Mouse (Mus musculus) megakaryocyte progenitor cell, adult 5-6 weeks (primary cell): ENCODE data around the gene Inf2. TPM values are rescaled to one million over a fixed set of nuclear protein-coding genes. Genes with fewer than 3 reads are reported as not detected.

Source experiments
- ATAC-seq: replicated peaks from 2 replicates; pipeline ENCODE4 v1.8.0; 2016; ENCODE audit warnings: mild to moderate bottlenecking, moderate TSS enrichment, inconsistent platforms; ENCODE audit not compliant: poor library complexity
- total RNA-seq, 2 experiments: library from RNA; stranded (forward) in 1 of 2; stranded (reverse) in 1 of 2; fragments of 157-497, 149-512 nt in 1 of 2; fragments of 200-1000 nt in 1 of 2; gene quantifications; 2 replicates each; pipeline versions ENCODE4 v1.2.3 to v1.2.4; 2015 to 2017

Gene Inf2
- total RNA-seq, 2 experiments from 2014 or later, result 7.1 to 11.0 TPM

- ATAC-seq, result peak; percentile 27
These were observed 5.6 kb downstream of the Inf2 start for GRCm38 (mm10) chr12:112593951-112594915.

- ATAC-seq, result no peak
These were observed 6.4 kb downstream of the Inf2 start for GRCm38 (mm10) chr12:112594989-112595388.

GRCm38 (mm10) chr12:112595626-112596025 is 7.0 kb downstream of the Inf2 start:
- no peak for ATAC-seq

GRCm38 (mm10) chr12:112596454-112596853 is 7.9 kb downstream of the Inf2 start:
- no peak for ATAC-seq

GRCm38 (mm10) chr12:112596891-112597500 is 8.4 kb downstream of the Inf2 start:
- no peak for ATAC-seq

- ATAC-seq, result no peak
These were observed 9.0 kb downstream of the Inf2 start for GRCm38 (mm10) chr12:112597618-112598017.

- peak; percentile 79 for ATAC-seq
These were observed 10.6 kb downstream of the Inf2 start for GRCm38 (mm10) chr12:112599198-112599597.

- ATAC-seq, result peak; percentile 15; the same call in 1 of the 2 replicates
These were observed 11.5 kb downstream of the Inf2 start for GRCm38 (mm10) chr12:112599942-112600611.

GRCm38 (mm10) chr12:112604022-112604421 is 15.4 kb downstream of the Inf2 start:
- no peak for ATAC-seq

- ATAC-seq, result peak; percentile 79
These were observed 16.4 kb downstream of the Inf2 start for GRCm38 (mm10) chr12:112604709-112605649.

- ATAC-seq, result peak; percentile 92
These were observed 17.2 kb downstream of the Inf2 start for GRCm38 (mm10) chr12:112605766-112606165.

- no peak for ATAC-seq
These were observed 18.4 kb downstream of the Inf2 start for GRCm38 (mm10) chr12:112606998-112607397.

GRCm38 (mm10) chr12:112609031-112609430 is 20.4 kb downstream of the Inf2 start:
- ATAC-seq, result no peak

- no peak for ATAC-seq
These were observed 28.1 kb downstream of the Inf2 start for GRCm38 (mm10) chr12:112616668-112617067.

GRCm38 (mm10) chr12:112617184-112617583 is 28.6 kb downstream of the Inf2 start:
- peak; percentile 37 for ATAC-seq

GRCm38 (mm10) chr12:112617898-112618380 is 29.4 kb downstream of the Inf2 start:
- peak; percentile 60 for ATAC-seq

GRCm38 (mm10) chr12:112618981-112619685 is 30.5 kb downstream of the Inf2 start:
- ATAC-seq, result peak; percentile 5; the same call in 1 of the 2 replicates

- ATAC-seq, result peak; percentile 47
These were observed 31.2 kb downstream of the Inf2 start, which contains the start of gene Adssl1 for GRCm38 (mm10) chr12:112619686-112620353. TSS of gene Adssl1 (plus strand) at chr12:112620045.
